ENCODE assay signal across 24 mouse cellular contexts in the genomic region with DNA sequence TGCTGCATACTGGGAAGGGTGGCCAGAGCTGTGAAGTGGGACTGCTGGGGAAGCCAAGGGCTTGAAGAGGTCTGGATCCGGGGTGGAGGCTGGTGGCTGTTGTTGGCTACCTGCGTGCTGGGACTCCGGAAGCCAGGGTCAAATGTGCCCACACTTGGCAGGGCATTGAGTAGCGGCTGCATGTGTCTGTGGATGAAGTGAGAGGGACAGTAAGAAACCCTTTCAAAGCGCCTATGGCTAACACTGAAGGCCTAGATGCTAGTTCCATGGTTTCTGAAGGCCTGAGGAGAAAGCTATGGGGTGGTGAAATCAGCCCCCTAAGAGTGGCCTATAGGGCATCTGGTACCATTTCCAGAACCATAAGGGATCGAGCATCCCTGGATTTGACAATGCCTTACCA. TPM values are rescaled to one million over a fixed set of nuclear protein-coding genes. Genes with fewer than 3 reads are reported as not detected.
A peak's percentile ranks its signal among the peaks of the same experiment; 100 is the strongest.
DNase-seq lines count a peak whose midpoint lies in the region; ATAC-seq and TF ChIP-seq lines count a peak whose summit lies in the region.
"Had no signal": no experiment of that assay in that cellular context is flagged by ENCODE, and none has a peak within 500 bp of the region (broad histone marks: within the 10 kb centered on the region; RNA-seq: fewer than 3 reads in every experiment).

No protein-coding gene starts in this region.

- H3K9ac ChIP-seq in midbrain, embryonic 11.5 days (ENCODE audit: low read length): no peak overlapping the region
- no peak overlapping the region for H3K9ac ChIP-seq in midbrain, embryonic 16.5 days (ENCODE audit: low read depth, low read length)
- no peak overlapping the region for H3K9ac ChIP-seq in midbrain, embryonic 13.5 days (replicated peaks)
- H3K9ac ChIP-seq: embryonic facial prominence, embryonic 12.5 days; forebrain, embryonic 13.5 days had no signal

- TF ChIP-seq CTCF in layer of hippocampus, adult 2 months (conservative IDR thresholded peaks at IDR 0.05): no peak

- H3K4me2 ChIP-seq in midbrain, embryonic 11.5 days: no peak overlapping the region
- H3K4me2 ChIP-seq in midbrain, embryonic 16.5 days (ENCODE audit: low read length): no peak overlapping the region
- H3K4me2 ChIP-seq in midbrain, embryonic 13.5 days (replicated peaks): no peak overlapping the region
- H3K4me2 ChIP-seq: embryonic facial prominence, embryonic 12.5 days; forebrain, embryonic 13.5 days had no signal

- H3K27me3 ChIP-seq in midbrain, embryonic 11.5 days (ENCODE audit: control insufficient read depth, insufficient read depth, low read length): no peaks in the 10 kb centered on the region
- H3K27me3 ChIP-seq in midbrain, embryonic 16.5 days (ENCODE audit: control insufficient read depth, insufficient read depth, low read depth, low read length): no peaks in the 10 kb centered on the region
- no peaks in the 10 kb centered on the region for H3K27me3 ChIP-seq in midbrain, embryonic 13.5 days
- H3K27me3 ChIP-seq in midbrain, embryonic 10.5 days (ENCODE audit: low read depth, poor library complexity, severe bottlenecking): no peaks in the 10 kb centered on the region
- H3K27me3 ChIP-seq: CH12.LX; embryonic facial prominence, embryonic 12.5 days; forebrain, embryonic 13.5 days; Patski had no signal

- H3K9me3 ChIP-seq in midbrain, embryonic 11.5 days (ENCODE audit: control insufficient read depth, low read length): no peaks in the 10 kb centered on the region
- H3K9me3 ChIP-seq in midbrain, embryonic 16.5 days (replicated peaks; ENCODE audit: control insufficient read depth, low read length, poor library complexity, severe bottlenecking): no peaks in the 10 kb centered on the region
- no peaks in the 10 kb centered on the region for H3K9me3 ChIP-seq in midbrain, embryonic 13.5 days
- no peaks in the 10 kb centered on the region for H3K9me3 ChIP-seq in midbrain, embryonic 10.5 days (replicated peaks)
- H3K9me3 ChIP-seq: embryonic facial prominence, embryonic 10.5 days; embryonic facial prominence, embryonic 12.5 days; forebrain, embryonic 13.5 days; G1E had no signal

- no peaks in the 10 kb centered on the region for H3K4me1 ChIP-seq in midbrain, embryonic 11.5 days (ENCODE audit: control insufficient read depth, insufficient read depth, low read length)
- H3K4me1 ChIP-seq in midbrain, embryonic 16.5 days (ENCODE audit: control insufficient read depth, insufficient read depth, low read length): no peaks in the 10 kb centered on the region
- H3K4me1 ChIP-seq in midbrain, embryonic 13.5 days (replicated peaks): no peaks in the 10 kb centered on the region
- H3K4me1 ChIP-seq in midbrain, embryonic 10.5 days: no peaks in the 10 kb centered on the region
- H3K4me1 ChIP-seq: embryonic facial prominence, embryonic 12.5 days; forebrain, embryonic 13.5 days had no signal

- DNase-seq in heart, adult 11 months: peak; percentile 87
- DNase-seq in heart, postnatal 25 days (ENCODE audit: low spot score): no peak
- DNase-seq in layer of hippocampus, adult 2 months (ENCODE audit: low spot score in 2 of 2): no peak
- no peak for DNase-seq in layer of hippocampus, postnatal 25 days (ENCODE audit: extremely low spot score in 1 of 2, low spot score in 1 of 2)
- peak; percentile 60 for DNase-seq in midbrain, embryonic 11.5 days (ENCODE audit: low spot score, missing footprints)
- no peak for DNase-seq in midbrain, embryonic 10.5 days (ENCODE audit: low spot score)
- DNase-seq: adrenal gland, adult 8-10 months; adrenal gland, postnatal 14 days; adrenal gland, postnatal 36 days; B cell, adult 2 months; cerebellum, adult 11-12 months; cerebellum, adult 2 months; cerebellum, adult 9-10 months; cerebellum, postnatal 25 days had no signal

- 94% methylated on average over 6 of the region's 6 CpGs for WGBS in midbrain, embryonic 11.5 days
- 96% methylated on average over 6 of the region's 6 CpGs for WGBS in midbrain, embryonic 16.5 days
- 96% methylated on average over 6 of the region's 6 CpGs for WGBS in midbrain, embryonic 13.5 days
- WGBS in midbrain, embryonic 10.5 days: 92% methylated on average over 6 of the region's 6 CpGs

- no peak overlapping the region for H3K4me3 ChIP-seq in layer of hippocampus, adult 2 months
- H3K4me3 ChIP-seq in midbrain, embryonic 11.5 days (ENCODE audit: low read depth, low read length): no peak overlapping the region
- H3K4me3 ChIP-seq in midbrain, embryonic 16.5 days (ENCODE audit: low read depth, low read length): no peak overlapping the region
- no peak overlapping the region for H3K4me3 ChIP-seq in midbrain, embryonic 13.5 days (replicated peaks)
- no peak overlapping the region for H3K4me3 ChIP-seq in midbrain, embryonic 10.5 days
- H3K4me3 ChIP-seq: embryonic facial prominence, embryonic 10.5 days; embryonic facial prominence, embryonic 12.5 days; forebrain, embryonic 13.5 days had no signal

- H3K27ac ChIP-seq in layer of hippocampus, adult 2 months: peak overlapping the region; percentile 4; the same call in 1 of the 2 replicates
- no peak overlapping the region for H3K27ac ChIP-seq in midbrain, embryonic 11.5 days (ENCODE audit: low read depth, low read length)
- no peak overlapping the region for H3K27ac ChIP-seq in midbrain, embryonic 16.5 days (ENCODE audit: low read length)
- 0 out of 2 replicates have a peak overlapping the region, but pooled peaks have one; percentile 19 for H3K27ac ChIP-seq in midbrain, embryonic 13.5 days
- no peak overlapping the region for H3K27ac ChIP-seq in midbrain, embryonic 10.5 days (replicated peaks)
- H3K27ac ChIP-seq: embryonic facial prominence, embryonic 10.5 days; embryonic facial prominence, embryonic 12.5 days; forebrain, embryonic 13.5 days had no signal

- H3K36me3 ChIP-seq in midbrain, embryonic 11.5 days (ENCODE audit: control insufficient read depth, insufficient read depth, low read length): peaks cover 8% of the 10 kb centered on the region
- peaks cover 11% of the 10 kb centered on the region for H3K36me3 ChIP-seq in midbrain, embryonic 16.5 days (ENCODE audit: control insufficient read depth, insufficient read depth, low read length)
- H3K36me3 ChIP-seq in midbrain, embryonic 13.5 days: peaks cover 81% of the 10 kb centered on the region
- H3K36me3 ChIP-seq in midbrain, embryonic 10.5 days: peaks cover 98% of the 10 kb centered on the region

- intact Hi-C loops in heart, postnatal 25 days (cut with DNase I): loop anchor here (2.0 to 5.0 kb wide), 2 partner anchors 58 to 193 kb away; no protein-coding TSS in a partner anchor

- no peak for ATAC-seq in midbrain, embryonic 11.5 days (ENCODE audit: low FRiP score)
- ATAC-seq in midbrain, embryonic 16.5 days: no peak
- ATAC-seq in midbrain, embryonic 13.5 days: no peak
- ATAC-seq: activated CD4-positive, CD25-positive, alpha-beta regulatory T cell, adult 4 months; CD4-positive, CD25-positive, alpha-beta regulatory T cell, adult 4 months; forebrain, embryonic 13.5 days; Patski had no signal

RNA-seq across cellular contexts. Expression of gene N4bp1, which starts 40.2 kb away (rescaled TPM):
- 10 to 100 TPM; 15.7 to 16.9 TPM for total RNA-seq in heart, postnatal 25 days (2021)
- 10 to 100 TPM; 39.8 to 42.2 TPM for total RNA-seq in layer of hippocampus, adult 2 months (2021)
- total RNA-seq in layer of hippocampus, postnatal 25 days (2021): 10 to 100 TPM; 32.5 to 34.8 TPM
- 10.2 and 10.8 TPM in 2 replicates for polyA plus RNA-seq in midbrain, embryonic 11.5 days (2014; fragmentation: Nextera tagmentation; extraction: Ambion mirVana)
- 9.2 and 11.4 TPM in 2 replicates for polyA plus RNA-seq in midbrain, embryonic 16.5 days (2015; fragmentation: Nextera tagmentation; extraction: Ambion mirVana)
- polyA plus RNA-seq in midbrain, embryonic 13.5 days (2015; fragmentation: Nextera tagmentation; extraction: Ambion mirVana): 10.7 and 11.4 TPM in 2 replicates
- polyA plus RNA-seq in midbrain, embryonic 10.5 days (2016; fragmentation: Nextera tagmentation; extraction: Ambion mirVana): 9.2 and 9.7 TPM in 2 replicates

Comparison
In these comparisons a context has a peak if more than half of its experiments do, and no peak if none do; other contexts are left out.
1. DNase-seq: peak in heart, adult 11 months (single experiment) and midbrain, embryonic 11.5 days (single experiment); none in heart, postnatal 25 days (single experiment), layer of hippocampus, adult 2 months (0 of 2), layer of hippocampus, postnatal 25 days (0 of 2) and midbrain, embryonic 10.5 days (single experiment).
2. H3K27ac ChIP-seq: peak in layer of hippocampus, adult 2 months (single experiment) and midbrain, embryonic 13.5 days (single experiment); none in midbrain, embryonic 11.5 days (single experiment), midbrain, embryonic 16.5 days (single experiment) and midbrain, embryonic 10.5 days (single experiment).